ENCODE assay signal across 9 mouse cellular contexts in genomic region chr16:5884746-5885689, GRCm38 (mm10). TPM values are rescaled to one million over a fixed set of nuclear protein-coding genes. Genes with fewer than 3 reads are reported as not detected.
A peak's percentile ranks its signal among the peaks of the same experiment; 100 is the strongest.
DNase-seq lines count a peak whose midpoint lies in the region; ATAC-seq and TF ChIP-seq lines count a peak whose summit lies in the region.
"Had no signal": no experiment of that assay in that cellular context is flagged by ENCODE, and none has a peak within 500 bp of the region (broad histone marks: within the 10 kb centered on the region; RNA-seq: fewer than 3 reads in every experiment).

Gene Rbfox1, plus strand, starts transcription at chr16:5885355.

- peaks cover 24% of the 10 kb centered on the region for H3K27me3 ChIP-seq in lung, embryonic 16.5 days (ENCODE audit: control insufficient read depth, insufficient read depth, low read depth, low read length)
- H3K27me3 ChIP-seq in embryonic facial prominence, embryonic 11.5 days (ENCODE audit: control insufficient read depth, insufficient read depth, low read length), result peaks cover 25% of the 10 kb centered on the region
- H3K27me3 ChIP-seq in heart, adult 2 months (ENCODE audit: control insufficient read depth, insufficient read depth, low read length), result no peaks in the 10 kb centered on the region
- H3K27me3 ChIP-seq in midbrain, embryonic 16.5 days (ENCODE audit: control insufficient read depth, insufficient read depth, low read depth, low read length), result peaks cover 3% of the 10 kb centered on the region; the same call in 1 of the 2 replicates

- ATAC-seq in lung, embryonic 16.5 days (ENCODE audit: low read depth), result no peak
- 0 out of 2 replicates have a peak, but pooled peaks have one; percentile 23 for ATAC-seq in embryonic facial prominence, embryonic 11.5 days (replicated peaks; ENCODE audit: insufficient number of reproducible peaks, low FRiP score, low TSS enrichment, low read depth)
- ATAC-seq in midbrain, embryonic 16.5 days, result peak; percentile 78
- no peak for ATAC-seq in activated CD4-positive, CD25-positive, alpha-beta regulatory T cell, adult 4 months

- H3K79me2 ChIP-seq in heart, adult 2 months (replicated peaks; ENCODE audit: control insufficient read depth, insufficient read depth, low read length), result no peaks in the 10 kb centered on the region

- no peak for TF ChIP-seq POLR2A in heart, adult 2 months (IDR thresholded peaks at IDR 0.05; ENCODE audit: insufficient read depth, low read depth, low read length)

- no peak within 1 kb of the TSS for H3K9ac ChIP-seq in lung, embryonic 16.5 days (ENCODE audit: low read length)
- H3K9ac ChIP-seq in embryonic facial prominence, embryonic 11.5 days (replicated peaks; ENCODE audit: low read length), result no peak within 1 kb of the TSS
- no peak within 1 kb of the TSS for H3K9ac ChIP-seq in heart, adult 2 months (ENCODE audit: low read depth, low read length)
- peak within 1 kb of the TSS; percentile 66 for H3K9ac ChIP-seq in midbrain, embryonic 16.5 days (ENCODE audit: low read depth, low read length)
- H3K9ac ChIP-seq: liver, embryonic 13.5 days had no signal

- intact Hi-C loops in heart, adult 2 months (cut with DNase I), result loop anchor here (5.0 to 10.0 kb wide), 3 partner anchors 47 to 600 kb away; no protein-coding TSS in a partner anchor

- TF ChIP-seq CTCF in heart, adult 2 months (IDR thresholded peaks at IDR 0.05), result no peak

- under 1% methylated on average over 64 of the region's 69 CpGs for WGBS in lung, embryonic 16.5 days
- under 1% methylated on average over 66 of the region's 69 CpGs for WGBS in embryonic facial prominence, embryonic 11.5 days
- WGBS in heart, adult 2 months, result 2% methylated on average over 67 of the region's 69 CpGs
- under 1% methylated on average over 67 of the region's 69 CpGs for WGBS in midbrain, embryonic 16.5 days

- no peaks in the 10 kb centered on the region for H3K9me3 ChIP-seq in lung, embryonic 16.5 days (ENCODE audit: control insufficient read depth, low read length)
- no peaks in the 10 kb centered on the region for H3K9me3 ChIP-seq in embryonic facial prominence, embryonic 11.5 days (replicated peaks; ENCODE audit: control insufficient read depth, low read length)
- H3K9me3 ChIP-seq in midbrain, embryonic 16.5 days (replicated peaks; ENCODE audit: control insufficient read depth, low read length, poor library complexity, severe bottlenecking), result no peaks in the 10 kb centered on the region
- H3K9me3 ChIP-seq: liver, embryonic 13.5 days had no signal

- no peaks in the 10 kb centered on the region for H3K36me3 ChIP-seq in lung, embryonic 16.5 days (ENCODE audit: control insufficient read depth, insufficient read depth, low read length)
- H3K36me3 ChIP-seq in embryonic facial prominence, embryonic 11.5 days (replicated peaks; ENCODE audit: control insufficient read depth, insufficient read depth, low read depth, low read length), result no peaks in the 10 kb centered on the region
- no peaks in the 10 kb centered on the region for H3K36me3 ChIP-seq in heart, adult 2 months (ENCODE audit: control insufficient read depth, insufficient read depth, low read length)
- H3K36me3 ChIP-seq in midbrain, embryonic 16.5 days (ENCODE audit: control insufficient read depth, insufficient read depth, low read length), result no peaks in the 10 kb centered on the region
- H3K36me3 ChIP-seq: liver, embryonic 13.5 days had no signal

- no peak for DNase-seq in lung, postnatal 14 days
- no peak for DNase-seq in embryonic facial prominence, embryonic 11.5 days (ENCODE audit: low spot score)
- peak; percentile 7 to 18 for DNase-seq in heart, adult 2 months
- DNase-seq in layer of hippocampus, adult 8-10 months (ENCODE audit: low spot score in 2 of 2), result peak; percentile 39 to 53
- DNase-seq in thymus, postnatal 4 days, result no peak
- DNase-seq: liver, embryonic 13.5 days had no signal

- peak within 1 kb of the TSS; percentile 37 for H3K4me2 ChIP-seq in lung, embryonic 16.5 days (ENCODE audit: low read depth, low read length)
- H3K4me2 ChIP-seq in embryonic facial prominence, embryonic 11.5 days (ENCODE audit: low read depth, low read length), result peak within 1 kb of the TSS; percentile 50
- H3K4me2 ChIP-seq in midbrain, embryonic 16.5 days (ENCODE audit: low read length), result peak within 1 kb of the TSS; percentile 66
- H3K4me2 ChIP-seq: liver, embryonic 13.5 days had no signal

- no peak for TF ChIP-seq EP300 in heart, adult 2 months (IDR thresholded peaks at IDR 0.05; ENCODE audit: insufficient read depth, low read depth, low read length)

- peak within 1 kb of the TSS; percentile 23 for H3K4me3 ChIP-seq in lung, embryonic 16.5 days (ENCODE audit: low read length)
- peak within 1 kb of the TSS; percentile 13 for H3K4me3 ChIP-seq in embryonic facial prominence, embryonic 11.5 days (ENCODE audit: low read depth, low read length)
- peak within 1 kb of the TSS; percentile 23 for H3K4me3 ChIP-seq in heart, adult 2 months
- peak within 1 kb of the TSS; percentile 50 for H3K4me3 ChIP-seq in midbrain, embryonic 16.5 days (ENCODE audit: low read depth, low read length)
- H3K4me3 ChIP-seq: liver, embryonic 13.5 days had no signal

- H3K27ac ChIP-seq in lung, embryonic 16.5 days (ENCODE audit: low read length), result no peak within 1 kb of the TSS
- H3K27ac ChIP-seq in embryonic facial prominence, embryonic 11.5 days (replicated peaks; ENCODE audit: low read depth, low read length), result no peak within 1 kb of the TSS
- H3K27ac ChIP-seq in heart, adult 2 months, result no peak within 1 kb of the TSS
- peak within 1 kb of the TSS; percentile 1; the same call in 1 of the 2 replicates for H3K27ac ChIP-seq in midbrain, embryonic 16.5 days (ENCODE audit: low read length)
- H3K27ac ChIP-seq: liver, embryonic 13.5 days had no signal

- H3K4me1 ChIP-seq in lung, embryonic 16.5 days (replicated peaks; ENCODE audit: control insufficient read depth, insufficient read depth, low read length), result no peaks in the 10 kb centered on the region
- H3K4me1 ChIP-seq in embryonic facial prominence, embryonic 11.5 days (ENCODE audit: control insufficient read depth, insufficient read depth, low read length), result no peaks in the 10 kb centered on the region
- H3K4me1 ChIP-seq in heart, adult 2 months (ENCODE audit: control insufficient read depth, insufficient read depth, low read length), result no peaks in the 10 kb centered on the region
- peaks cover 7% of the 10 kb centered on the region; the same call in 1 of the 2 replicates for H3K4me1 ChIP-seq in midbrain, embryonic 16.5 days (ENCODE audit: control insufficient read depth, insufficient read depth, low read length)
- H3K4me1 ChIP-seq: liver, embryonic 13.5 days had no signal

RNA-seq across cellular contexts. Expression of gene Rbfox1, which starts in this region (rescaled TPM):
- 1.6 and 3.3 TPM in 2 replicates for polyA plus RNA-seq in lung, embryonic 16.5 days (2015; fragmentation: Nextera tagmentation; extraction: Ambion mirVana)
- 2.6 and 4.2 TPM in 2 replicates for polyA plus RNA-seq in embryonic facial prominence, embryonic 11.5 days (2014; fragmentation: Nextera tagmentation; extraction: Ambion mirVana)
- total RNA-seq in heart, adult 2 months (2021), result 10 to 100 TPM; 52.9 to 58.1 TPM
- 30.7 and 31.6 TPM in 2 replicates for polyA plus RNA-seq in heart, adult 2 months (2012; rRNA removed)
- total RNA-seq in layer of hippocampus, adult 8-10 months (2022), result 100 to 1,000 TPM; 328 to 354 (median 345) TPM
- polyA plus RNA-seq in midbrain, embryonic 16.5 days (2015; fragmentation: Nextera tagmentation; extraction: Ambion mirVana), result 214 and 259 TPM in 2 replicates
- not detected for polyA plus RNA-seq in activated CD4-positive, CD25-positive, alpha-beta regulatory T cell, adult 4 months (2017; shearing (Covaris generic))

Comparison
In these comparisons a context has a peak if more than half of its experiments do, and no peak if none do; other contexts are left out.
1. RNA of gene Rbfox1 (total RNA-seq): 328 to 354 TPM in layer of hippocampus, adult 8-10 months; 52.9 to 58.1 TPM in heart, adult 2 months; every median in the first group is over 4 times any median in the second.
2. ATAC-seq: peak in embryonic facial prominence, embryonic 11.5 days (single experiment) and midbrain, embryonic 16.5 days (single experiment); none in lung, embryonic 16.5 days (single experiment) and activated CD4-positive, CD25-positive, alpha-beta regulatory T cell, adult 4 months (single experiment).
3. DNase-seq: peak in heart, adult 2 months (2 of 2) and layer of hippocampus, adult 8-10 months (2 of 2); none in lung, postnatal 14 days (single experiment), embryonic facial prominence, embryonic 11.5 days (single experiment) and thymus, postnatal 4 days (single experiment).
4. Peak in every context shown above with its lines, with median percentiles within 50 percentile points of each other: H3K4me2 ChIP-seq and H3K4me3 ChIP-seq.